8 mouse cellular contexts compared by ENCODE assay signal in genomic region chr9:35335888-35336700, GRCm38 (mm10).
DNase-seq lines count a peak whose midpoint lies in the region; ATAC-seq and TF ChIP-seq lines count a peak whose summit lies in the region.

No protein-coding gene starts in this region.

- TF ChIP-seq CTCF in thymus, adult 2 months (IDR thresholded peaks at IDR 0.05; ENCODE audit: borderline replicate concordance, control insufficient read depth, extremely low read depth, insufficient read depth, low read length, poor library complexity) = no peak

- peak; percentile 73 for ATAC-seq in forebrain, embryonic 14.5 days
- peak; percentile 72 for ATAC-seq in lung, embryonic 16.5 days (ENCODE audit: low read depth)

- H3K36me3 ChIP-seq in forebrain, embryonic 14.5 days (ENCODE audit: control insufficient read depth, insufficient read depth, low read length) = no peaks in the 10 kb centered on the region
- no peaks in the 10 kb centered on the region for H3K36me3 ChIP-seq in lung, embryonic 16.5 days (ENCODE audit: control insufficient read depth, insufficient read depth, low read length)
- no peaks in the 10 kb centered on the region for H3K36me3 ChIP-seq in thymus, adult 2 months (ENCODE audit: control insufficient read depth, insufficient read depth, low read length)

- H3K27ac ChIP-seq in forebrain, embryonic 14.5 days (ENCODE audit: low read depth, low read length) = peak overlapping the region; percentile 70
- peak overlapping the region; percentile 93 for H3K27ac ChIP-seq in lung, embryonic 16.5 days (ENCODE audit: low read length)
- no peak overlapping the region for H3K27ac ChIP-seq in thymus, adult 2 months (ENCODE audit: control insufficient read depth, insufficient read depth, low read length)

- no peak overlapping the region for H3K4me3 ChIP-seq in forebrain, embryonic 14.5 days (ENCODE audit: low read depth, low read length)
- H3K4me3 ChIP-seq in lung, embryonic 16.5 days (ENCODE audit: low read length) = no peak overlapping the region
- no peak overlapping the region for H3K4me3 ChIP-seq in thymus, adult 2 months (ENCODE audit: control insufficient read depth, insufficient read depth, low read length)

- H3K4me2 ChIP-seq in forebrain, embryonic 14.5 days (ENCODE audit: low read length) = peak overlapping the region; percentile 22; the same call in 1 of the 2 replicates
- H3K4me2 ChIP-seq in lung, embryonic 16.5 days (ENCODE audit: low read depth, low read length) = peak overlapping the region; percentile 21; the same call in 1 of the 2 replicates

- no peaks in the 10 kb centered on the region for H3K27me3 ChIP-seq in forebrain, embryonic 14.5 days (replicated peaks; ENCODE audit: control insufficient read depth, insufficient read depth, low read length)
- 0 out of 2 replicates have a peak, but pooled peaks cover 1% of the 10 kb centered on the region for H3K27me3 ChIP-seq in lung, embryonic 16.5 days (ENCODE audit: control insufficient read depth, insufficient read depth, low read depth, low read length)
- H3K27me3 ChIP-seq in thymus, adult 2 months (ENCODE audit: control insufficient read depth, insufficient read depth, low read length) = no peaks in the 10 kb centered on the region

- H3K9ac ChIP-seq in forebrain, embryonic 14.5 days (ENCODE audit: low read length) = peak overlapping the region; percentile 14; the same call in 1 of the 2 replicates
- H3K9ac ChIP-seq in lung, embryonic 16.5 days (ENCODE audit: low read length) = peak overlapping the region; percentile 14; the same call in 1 of the 2 replicates

- DNase-seq in heart, adult 18-20 months = peak; percentile 39 to 69
- DNase-seq in heart, postnatal 36 days = no peak
- DNase-seq in brain, adult 2 months (ENCODE audit: low read depth, low spot score) = peak; percentile 98
- peak; percentile 91 for DNase-seq in forebrain, embryonic 14.5 days (ENCODE audit: low spot score)
- DNase-seq in thymus, postnatal 25 days = no peak
- no peak for DNase-seq in layer of hippocampus, postnatal 25 days (ENCODE audit: extremely low spot score in 1 of 2, low spot score in 1 of 2)
- no peak for DNase-seq in thymus, adult 2 months

- H3K9me3 ChIP-seq in forebrain, embryonic 14.5 days (replicated peaks; ENCODE audit: control insufficient read depth, low read length) = no peaks in the 10 kb centered on the region
- no peaks in the 10 kb centered on the region for H3K9me3 ChIP-seq in lung, embryonic 16.5 days (ENCODE audit: control insufficient read depth, low read length)

- peaks cover 52% of the 10 kb centered on the region for H3K4me1 ChIP-seq in forebrain, embryonic 14.5 days (ENCODE audit: control insufficient read depth, insufficient read depth, low read length)
- peaks cover 74% of the 10 kb centered on the region for H3K4me1 ChIP-seq in lung, embryonic 16.5 days (replicated peaks; ENCODE audit: control insufficient read depth, insufficient read depth, low read length)
- H3K4me1 ChIP-seq in thymus, adult 2 months (replicated peaks; ENCODE audit: control insufficient read depth, insufficient read depth, low read length) = peaks cover 23% of the 10 kb centered on the region

- intact Hi-C loops in heart, postnatal 36 days (cut with DNase I) = no loop called here

- no peak for TF ChIP-seq POLR2A in thymus, adult 2 months (IDR thresholded peaks at IDR 0.05; ENCODE audit: control insufficient read depth, extremely low read depth, insufficient read depth, low read length, poor library complexity)

- 25% methylated on average over 15 of the region's 15 CpGs for WGBS in forebrain, embryonic 14.5 days
- 30% methylated on average over 15 of the region's 15 CpGs for WGBS in lung, embryonic 16.5 days
- WGBS in thymus, adult 2 months = 86% methylated on average over 15 of the region's 15 CpGs

Comparison
In these comparisons a context has a peak if more than half of its experiments do, and no peak if none do; other contexts are left out.
1. DNase-seq: peak in heart, adult 18-20 months (2 of 2), brain, adult 2 months (single experiment) and forebrain, embryonic 14.5 days (single experiment); none in heart, postnatal 36 days (0 of 2), thymus, postnatal 25 days (single experiment), layer of hippocampus, postnatal 25 days (0 of 2) and thymus, adult 2 months (single experiment).